Mouse (Mus musculus) kidney, postnatal 4 days (tissue): ENCODE results near the gene Ttll3.

Experiments
- DNase-seq, 2 experiments: peaks; one replicate each; pipeline ENCODE4 v3.0.0; 2021; ENCODE audit warnings: mixed read lengths in 2 of 2

Ttll3 gene

DNA sequence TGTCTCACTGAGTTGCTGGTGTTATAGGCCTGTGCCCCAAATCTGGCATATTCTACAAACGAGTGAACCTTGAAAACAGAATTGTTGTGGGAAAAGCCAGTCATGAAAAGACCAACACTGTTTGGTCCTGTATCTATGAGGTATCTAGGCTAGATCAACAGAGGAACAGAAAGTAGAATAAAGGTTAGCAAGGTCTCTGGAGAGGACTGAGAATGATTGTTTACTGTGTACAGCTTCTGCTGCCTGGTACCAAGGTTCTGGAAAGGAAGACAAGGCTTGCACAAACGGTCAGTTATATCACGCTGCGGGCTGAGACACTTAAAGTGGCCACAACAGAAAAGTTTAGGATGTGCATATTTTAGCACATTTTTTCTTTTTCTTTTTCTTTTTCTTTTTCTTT lies 37.6 kb downstream of the Ttll3 start:
- no peak for DNase-seq

GRCm38 (mm10) chr6:113427397-113427796 lies 38.3 kb downstream of the Ttll3 start:
- peak; percentile 73 to 77 for DNase-seq

DNA sequence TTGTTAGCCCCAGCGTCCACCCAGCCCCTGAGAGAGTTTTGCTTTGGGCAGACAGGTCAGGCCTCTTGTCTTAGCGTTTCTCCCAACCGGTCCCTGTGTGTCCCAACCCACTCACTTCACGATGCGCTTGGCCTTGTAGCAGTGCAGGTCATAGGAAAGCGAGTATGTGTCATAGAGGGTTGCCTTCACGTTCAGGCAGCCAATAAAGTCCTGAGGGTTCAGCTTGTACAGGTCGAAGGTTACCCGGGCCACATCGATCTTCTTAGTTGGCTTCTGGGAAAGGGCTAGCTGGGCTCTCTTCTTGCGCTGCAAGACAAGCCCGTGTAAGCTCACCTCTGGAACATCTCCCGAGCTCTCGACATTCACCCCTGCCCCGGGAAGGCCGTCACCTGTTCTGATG lies 38.9 kb downstream of the Ttll3 start:
- DNase-seq: no peak

- no peak for DNase-seq
Measured at GRCm38 (mm10) chr6:113429965-113430364, 40.9 kb downstream of the Ttll3 start.

DNA sequence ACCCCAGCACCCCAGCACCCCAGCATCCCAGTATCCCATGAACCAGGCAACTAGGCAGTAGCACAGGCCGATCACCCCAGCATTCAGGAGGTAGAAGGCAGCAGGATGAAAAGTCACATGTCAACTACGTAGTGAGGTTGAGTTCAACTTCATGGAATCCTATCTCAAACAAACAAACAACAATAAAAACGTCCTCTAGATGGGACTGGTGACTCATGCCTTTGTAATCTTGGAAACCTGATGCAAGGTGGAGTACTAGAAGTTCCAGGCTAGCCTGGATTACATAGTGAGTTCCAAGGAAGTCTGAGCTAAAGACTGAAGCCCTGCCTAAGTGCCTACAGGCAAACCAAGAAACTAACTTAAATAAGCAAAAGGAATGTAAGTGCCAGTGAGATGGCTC lies 41.8 kb downstream of the Ttll3 start:
- DNase-seq: no peak

DNA sequence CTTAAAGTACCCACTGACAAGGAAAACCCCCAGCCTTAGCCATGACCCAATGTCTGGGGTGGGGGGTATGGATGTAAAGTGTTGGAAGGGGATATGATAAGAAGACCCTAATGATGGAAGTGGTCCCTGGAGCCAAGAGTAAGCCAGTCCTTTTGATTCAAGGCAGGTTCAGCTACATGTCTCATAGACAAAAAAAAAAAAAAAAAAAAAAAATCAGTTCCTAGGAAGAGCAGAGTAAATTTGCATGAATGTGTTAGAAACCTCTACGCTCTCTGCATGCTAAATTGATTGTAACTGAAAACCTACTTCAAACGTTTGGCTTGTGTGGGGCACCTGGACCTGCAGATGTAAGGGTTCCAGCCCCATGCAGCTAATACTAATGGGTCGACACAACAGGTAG lies 42.7 kb downstream of the Ttll3 start:
- no peak for DNase-seq

DNA sequence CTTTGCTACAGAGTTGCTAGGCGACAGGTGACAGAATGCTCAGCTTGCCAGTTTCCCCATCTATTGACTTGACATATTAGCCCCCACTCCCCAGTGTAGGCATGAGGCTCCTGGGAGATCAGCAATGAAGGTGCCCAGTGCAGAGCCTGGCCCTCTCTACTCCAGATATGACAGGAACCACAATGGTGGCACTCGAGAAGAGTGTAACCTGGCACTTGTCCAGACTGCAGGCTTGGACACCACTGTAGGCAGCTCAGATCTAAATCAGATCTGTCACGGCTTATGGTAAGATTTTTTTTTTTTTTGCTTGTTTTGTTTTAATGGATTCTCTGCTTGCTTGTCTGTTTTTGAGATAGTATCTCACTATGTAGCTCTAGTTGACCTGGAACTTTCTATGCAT lies 44.6 kb downstream of the Ttll3 start:
- no peak for DNase-seq

DNA sequence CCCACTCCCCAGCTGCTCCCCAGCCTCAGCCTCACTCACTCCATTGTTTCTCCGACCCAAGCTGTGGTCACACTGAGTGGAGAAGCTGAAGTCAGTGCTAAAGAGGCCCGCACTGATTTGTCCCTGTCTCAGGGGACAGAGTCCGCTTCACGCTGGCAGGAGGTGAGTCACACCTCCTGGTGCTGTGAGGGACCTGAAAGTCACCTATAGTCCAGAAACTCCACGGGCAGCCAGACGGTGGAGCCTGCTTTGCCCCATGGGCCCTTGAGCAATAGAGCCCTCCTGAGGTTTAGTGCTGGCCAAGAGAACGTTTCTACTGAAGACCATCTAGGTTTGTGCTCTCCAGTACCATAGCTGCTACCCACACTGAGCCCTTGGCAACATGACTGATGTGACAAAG lies 45.6 kb downstream of the Ttll3 start:
- DNase-seq: no peak

DNA sequence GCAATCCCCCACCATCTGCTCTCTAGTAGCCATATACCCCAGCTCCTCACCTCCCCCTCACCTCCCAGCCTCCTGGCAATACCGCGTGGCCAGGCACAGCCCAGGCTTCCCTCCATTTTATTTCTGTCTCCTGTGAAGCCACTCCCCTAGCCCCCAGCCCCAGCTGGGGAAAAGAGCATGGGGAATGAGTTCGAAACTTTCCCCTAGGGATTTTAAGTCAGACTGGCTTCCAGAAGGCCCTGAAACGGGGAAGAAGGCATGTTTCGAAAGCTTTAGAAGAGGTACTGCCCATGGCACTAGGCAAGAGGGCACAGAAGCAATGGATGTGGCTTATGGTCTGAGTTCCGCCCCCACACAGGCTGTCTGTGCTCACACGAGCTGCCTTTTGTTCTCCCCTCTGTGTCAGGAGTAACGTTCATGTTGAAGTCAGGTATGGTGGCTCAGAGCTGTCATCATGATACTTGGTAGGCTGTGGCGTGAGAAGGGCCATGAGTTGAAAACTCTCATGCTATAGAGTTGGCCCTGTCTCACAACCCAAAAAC lies 46.7 kb downstream of the Ttll3 start, which contains the start of gene Cidec:
TSS of gene Cidec (minus strand) at position 97 of the 542 bp plus-strand sequence.
- DNase-seq: no peak

- DNase-seq: no peak
Measured at GRCm38 (mm10) chr6:113437135-113437534, 48.1 kb downstream of the Ttll3 start.

DNA sequence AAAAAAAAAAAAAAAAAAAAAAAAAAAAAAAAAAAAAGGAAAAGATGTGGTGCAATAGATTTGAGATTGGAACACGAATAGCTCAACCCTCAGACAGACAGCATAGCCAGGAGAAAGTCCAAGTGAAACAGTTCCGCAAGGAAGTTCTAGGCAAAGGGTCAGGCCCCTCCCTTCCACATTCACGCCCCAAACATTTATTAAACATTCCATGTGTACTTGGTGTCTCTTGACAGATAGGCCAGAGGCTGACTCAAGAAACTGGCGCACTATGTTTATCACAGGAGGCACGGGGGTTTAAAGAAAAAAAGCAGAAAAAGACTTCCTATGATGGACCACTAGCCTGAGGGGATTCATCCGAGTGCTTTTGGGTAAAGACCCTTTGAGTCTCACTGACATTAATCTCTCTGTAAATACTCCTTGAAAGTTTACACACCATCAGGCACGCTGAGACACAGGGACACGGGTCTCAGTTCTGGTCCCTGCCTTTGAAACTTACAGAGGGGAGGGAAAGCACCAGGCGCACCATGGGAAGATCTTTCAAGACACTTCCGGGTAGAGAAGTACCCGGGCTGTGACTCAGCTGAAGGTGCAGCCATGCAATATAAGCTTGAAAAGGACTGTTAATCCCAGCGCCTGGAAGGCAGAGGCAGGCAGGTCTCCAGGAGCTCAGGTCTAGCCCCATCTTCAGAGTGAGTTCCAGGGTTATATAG lies 49.8 kb downstream of the Ttll3 start:
- DNase-seq: no peak

- no peak for DNase-seq
Measured at GRCm38 (mm10) chr6:113440686-113441085, 51.6 kb downstream of the Ttll3 start.

DNA sequence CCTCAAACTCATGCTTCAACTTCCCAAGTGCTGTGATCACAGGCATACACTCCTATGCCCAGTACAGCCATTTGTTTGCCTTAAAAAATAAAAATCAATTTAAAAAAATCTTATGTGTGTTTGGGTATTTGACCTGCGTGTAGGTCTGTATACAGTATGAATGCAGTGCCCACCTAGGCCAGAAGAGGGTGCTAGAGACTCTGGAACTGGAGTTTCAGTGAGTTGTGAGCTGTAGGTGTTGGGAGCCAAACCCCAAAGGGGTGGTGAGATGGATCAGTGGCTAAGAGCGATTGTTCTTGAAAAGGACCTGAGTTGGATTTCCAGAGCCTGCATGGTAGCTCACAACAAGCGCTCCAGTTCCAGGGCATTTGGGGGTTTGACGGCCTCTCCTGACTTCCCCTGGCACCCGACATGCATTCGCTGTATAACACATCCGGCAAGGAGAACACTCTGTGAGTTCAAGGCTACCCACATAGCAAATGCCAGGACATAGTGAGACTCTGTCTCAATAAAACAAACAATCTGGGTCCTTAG lies 52.2 kb downstream of the Ttll3 start:
- peak; percentile 86 to 87 for DNase-seq

- DNase-seq: no peak
Measured at GRCm38 (mm10) chr6:113442087-113442441, 53.0 kb downstream of the Ttll3 start.

GRCm38 (mm10) chr6:113442442-113443090 lies 53.5 kb downstream of the Ttll3 start, which contains the start of gene Jagn1:
TSS of gene Jagn1 (plus strand) at chr6:113442569.
- DNase-seq: peak; percentile 94

DNA sequence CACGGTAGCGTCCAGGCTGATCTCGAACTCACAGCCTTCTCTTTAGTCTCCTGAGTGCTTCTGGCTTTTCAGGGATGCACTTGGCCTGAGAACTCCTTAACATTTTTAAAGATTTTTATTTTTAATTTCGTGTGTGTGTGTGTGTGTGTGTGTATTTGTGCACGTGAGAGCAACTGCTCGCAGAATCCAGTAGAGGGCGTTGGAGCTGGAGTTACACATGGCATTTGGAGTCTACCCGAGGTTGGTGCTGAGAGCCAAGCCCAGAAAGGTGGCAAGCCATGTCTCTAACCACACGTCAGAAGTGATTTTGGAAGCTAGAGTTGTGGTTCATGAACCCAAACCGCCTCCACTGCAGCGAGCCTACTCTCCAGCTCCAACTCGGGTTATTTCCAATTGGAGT lies 54.0 kb downstream of the Ttll3 start:
- DNase-seq: peak in 1 of 2 experiments; percentile 29

GRCm38 (mm10) chr6:113444207-113444965 lies 55.3 kb downstream of the Ttll3 start:
- peak in 1 of 2 experiments; percentile 29 for DNase-seq

GRCm38 (mm10) chr6:113447639-113448038 lies 58.6 kb downstream of the Ttll3 start:
- DNase-seq: no peak

GRCm38 (mm10) chr6:113451839-113452238 lies 62.8 kb downstream of the Ttll3 start:
- no peak for DNase-seq

DNA sequence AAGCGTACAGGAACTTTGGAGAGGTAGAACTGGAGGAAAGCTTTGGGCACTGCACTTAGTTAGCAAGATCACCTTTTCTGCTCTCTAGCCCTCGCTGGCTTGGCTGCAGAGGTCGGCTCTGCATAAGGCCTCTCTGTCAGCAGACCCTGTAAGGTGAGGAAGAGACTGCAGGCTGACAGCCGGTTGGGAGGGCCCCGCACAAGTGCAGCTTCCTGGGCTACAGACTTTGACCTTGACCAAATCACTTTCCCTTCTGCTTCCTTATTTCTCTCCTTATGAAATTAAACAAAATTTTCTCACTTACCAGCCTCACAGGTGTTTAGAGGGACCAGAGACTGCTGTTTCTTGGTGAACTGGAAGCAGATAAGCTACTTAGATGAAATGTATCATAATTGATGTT lies 65.9 kb downstream of the Ttll3 start:
- DNase-seq: no peak

GRCm38 (mm10) chr6:113457952-113458534 lies 69.0 kb downstream of the Ttll3 start, which contains the start of gene Il17re:
TSS of gene Il17re (plus strand) at chr6:113458484.
- DNase-seq: no peak

DNA sequence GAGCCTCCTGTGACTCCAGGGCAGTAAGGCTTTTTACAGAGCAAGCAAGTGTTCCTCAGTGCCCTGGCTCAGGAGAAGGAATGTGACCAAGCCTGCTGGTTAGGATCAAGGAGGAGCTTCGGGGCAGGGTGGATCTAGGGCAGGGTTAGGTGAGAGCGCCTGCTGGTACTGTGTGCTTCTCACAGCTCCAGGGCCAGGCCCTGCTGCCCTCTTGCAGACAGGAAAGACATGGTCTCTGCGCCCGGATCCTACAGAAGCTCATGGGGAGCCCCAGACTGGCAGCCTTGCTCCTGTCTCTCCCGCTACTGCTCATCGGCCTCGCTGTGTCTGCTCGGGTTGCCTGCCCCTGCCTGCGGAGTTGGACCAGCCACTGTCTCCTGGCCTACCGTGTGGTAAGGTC lies 69.6 kb downstream of the Ttll3 start:
- peak; percentile 26 to 51 for DNase-seq

DNA sequence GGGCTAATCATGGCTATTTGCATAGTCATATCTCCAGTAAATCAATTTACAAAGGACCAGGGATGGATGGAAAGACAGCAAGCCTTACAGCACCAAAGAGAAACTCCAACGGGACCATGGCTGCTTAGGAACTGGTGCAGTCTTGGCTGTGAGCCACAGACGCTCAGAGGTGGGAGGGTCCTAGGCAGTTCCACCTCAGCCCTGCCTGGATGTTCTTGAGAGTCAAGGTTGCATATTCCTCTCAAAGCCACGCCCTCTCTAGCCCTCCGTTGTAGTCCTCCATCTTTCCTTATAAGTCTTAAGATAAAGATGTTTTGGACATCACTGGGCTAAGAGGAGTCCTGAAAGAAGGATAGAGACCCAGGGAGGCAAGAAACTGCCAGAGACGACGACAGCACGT lies 75.0 kb downstream of the Ttll3 start:
- no peak for DNase-seq
